Mouse (Mus musculus) embryo, embryonic 11.5 days (tissue): ENCODE data around the gene Baiap3.

Source experiments
- DNase-seq: peaks from one replicate; pipeline ENCODE4 v3.0.0-alpha.2; 2012; ENCODE audit warnings: low read depth, low spot score

Baiap3 gene

DNA sequence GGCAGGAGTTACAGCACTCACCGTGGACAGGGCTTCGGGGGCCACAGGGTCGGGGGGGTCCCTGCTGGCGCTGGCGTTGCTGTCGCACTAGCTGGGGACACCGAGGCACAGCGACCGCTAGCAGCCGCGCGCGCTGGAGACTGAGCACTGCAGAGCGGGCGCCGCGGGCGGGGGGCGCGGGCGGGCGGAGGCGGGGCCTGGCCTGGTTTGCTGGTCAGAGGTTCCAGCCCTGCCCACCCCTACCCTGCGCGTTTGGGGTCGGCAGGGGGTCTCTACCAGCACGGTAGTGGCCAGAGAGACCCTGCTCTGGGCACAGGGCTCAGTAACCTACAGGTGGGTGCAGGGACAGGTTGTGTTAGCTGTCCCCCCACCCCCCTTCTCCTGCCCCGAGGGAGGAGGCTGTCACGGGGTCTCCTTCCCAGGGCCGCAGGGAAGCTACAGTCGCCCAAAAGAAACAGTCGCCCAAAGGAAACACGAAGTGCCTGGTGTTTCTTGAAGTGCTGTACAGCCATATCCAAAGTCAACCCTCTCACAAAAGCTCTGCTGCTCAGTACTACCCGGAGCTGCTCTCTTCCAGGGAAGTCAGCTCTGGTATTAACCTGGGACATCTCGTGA lies at the start of gene Baiap3:
TSS of gene Baiap3 (minus strand) at position 225 of the 615 bp plus-strand sequence.
- no peak for DNase-seq

DNA sequence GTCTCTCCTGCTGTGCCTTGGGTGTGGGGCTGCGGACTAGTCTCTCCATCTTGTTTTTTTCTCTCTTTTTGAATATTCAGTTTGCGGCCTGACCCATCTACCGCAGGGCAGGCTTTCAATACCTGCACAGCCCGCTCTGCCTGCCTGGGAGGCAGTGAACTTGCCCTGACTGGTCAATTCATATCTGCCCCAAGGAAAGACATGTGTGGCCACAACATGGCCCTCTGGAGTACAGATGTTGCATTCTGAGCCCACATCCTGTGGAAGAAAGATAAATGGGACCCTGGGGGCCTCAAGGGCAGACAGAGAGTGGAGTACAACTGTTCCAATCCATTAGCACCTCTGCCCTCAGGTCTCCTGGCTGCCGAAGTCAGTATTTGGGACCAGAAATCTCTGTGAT lies 41.9 kb upstream of the Baiap3 start, which contains the start of gene Prss34:
TSS of gene Prss34 (plus strand) at position 301 of the 400 bp plus-strand sequence.
- DNase-seq: no peak

- no peak for DNase-seq
These were observed 37.9 kb upstream of the Baiap3 start for GRCm38 (mm10) chr17:25294111-25294510.

- DNase-seq: no peak
These were observed 37.3 kb upstream of the Baiap3 start for GRCm38 (mm10) chr17:25293495-25293894.

DNA sequence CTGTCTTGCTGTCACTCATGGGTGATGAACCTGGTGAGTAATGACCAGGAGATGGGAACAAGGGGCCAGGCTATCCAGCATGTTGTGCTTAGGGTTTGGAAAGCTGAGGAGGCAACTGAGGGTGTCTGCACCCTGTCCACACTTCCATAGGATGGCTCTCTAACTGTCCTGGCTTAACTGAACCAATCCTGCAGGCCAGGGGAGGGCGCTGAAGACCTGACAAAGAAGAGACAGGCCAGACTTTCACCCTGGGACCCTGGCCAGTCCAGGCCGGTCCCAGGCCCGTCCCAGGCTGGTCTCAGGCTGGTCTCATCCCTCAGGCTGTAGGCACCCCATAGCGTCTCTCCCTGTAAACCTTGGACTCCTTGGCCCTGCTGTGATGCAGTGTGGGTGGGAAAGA lies 34.2 kb upstream of the Baiap3 start:
- no peak for DNase-seq

GRCm38 (mm10) chr17:25288842-25289241 lies 32.7 kb upstream of the Baiap3 start:
- no peak for DNase-seq

- peak; percentile 69 for DNase-seq
These were observed 28.9 kb upstream of the Baiap3 start for GRCm38 (mm10) chr17:25285033-25285432.

GRCm38 (mm10) chr17:25282133-25282532 lies 26.0 kb upstream of the Baiap3 start:
- DNase-seq: no peak

- DNase-seq: no peak
These were observed 19.7 kb upstream of the Baiap3 start for GRCm38 (mm10) chr17:25275833-25276232.

DNA sequence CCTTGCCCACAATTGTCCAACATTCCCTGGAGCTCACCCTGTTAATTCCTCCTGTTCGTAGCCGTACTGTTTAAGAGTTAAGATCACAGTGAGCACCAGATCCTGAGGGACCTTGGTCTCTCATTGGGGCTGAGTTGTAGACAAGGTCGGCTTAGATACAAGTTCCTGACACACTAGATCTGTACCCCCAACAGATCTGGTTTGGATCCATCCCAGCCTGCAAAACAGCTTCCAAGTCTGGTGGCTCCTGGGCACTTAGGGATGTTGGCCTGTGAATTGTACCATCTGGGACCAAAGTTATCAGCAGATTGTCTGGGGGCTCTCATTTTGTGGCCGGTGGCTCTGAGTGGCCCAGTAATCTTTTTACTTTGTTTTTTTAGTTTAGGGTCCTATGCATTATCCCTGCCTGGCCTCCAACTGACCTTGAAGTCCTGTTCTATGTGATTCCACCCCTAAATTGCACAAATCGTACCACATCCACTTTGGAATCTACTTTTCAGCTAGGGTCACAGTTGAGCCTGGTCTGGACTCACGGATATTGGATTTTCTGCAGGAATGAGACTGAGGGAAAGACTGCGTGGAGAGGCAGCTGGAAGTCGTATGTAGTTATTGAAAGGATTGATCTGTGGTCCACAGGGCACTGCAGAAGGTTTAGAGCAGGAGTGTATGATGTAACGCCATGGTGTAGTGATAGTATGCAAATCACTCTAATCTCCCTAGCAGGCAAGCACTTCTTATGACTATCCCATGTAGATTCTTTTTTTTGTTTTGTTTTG lies 18.6 kb upstream of the Baiap3 start, which contains the start of gene Ube2i:
TSS of gene Ube2i (minus strand) at position 52 of the 776 bp plus-strand sequence.
- no peak for DNase-seq

DNA sequence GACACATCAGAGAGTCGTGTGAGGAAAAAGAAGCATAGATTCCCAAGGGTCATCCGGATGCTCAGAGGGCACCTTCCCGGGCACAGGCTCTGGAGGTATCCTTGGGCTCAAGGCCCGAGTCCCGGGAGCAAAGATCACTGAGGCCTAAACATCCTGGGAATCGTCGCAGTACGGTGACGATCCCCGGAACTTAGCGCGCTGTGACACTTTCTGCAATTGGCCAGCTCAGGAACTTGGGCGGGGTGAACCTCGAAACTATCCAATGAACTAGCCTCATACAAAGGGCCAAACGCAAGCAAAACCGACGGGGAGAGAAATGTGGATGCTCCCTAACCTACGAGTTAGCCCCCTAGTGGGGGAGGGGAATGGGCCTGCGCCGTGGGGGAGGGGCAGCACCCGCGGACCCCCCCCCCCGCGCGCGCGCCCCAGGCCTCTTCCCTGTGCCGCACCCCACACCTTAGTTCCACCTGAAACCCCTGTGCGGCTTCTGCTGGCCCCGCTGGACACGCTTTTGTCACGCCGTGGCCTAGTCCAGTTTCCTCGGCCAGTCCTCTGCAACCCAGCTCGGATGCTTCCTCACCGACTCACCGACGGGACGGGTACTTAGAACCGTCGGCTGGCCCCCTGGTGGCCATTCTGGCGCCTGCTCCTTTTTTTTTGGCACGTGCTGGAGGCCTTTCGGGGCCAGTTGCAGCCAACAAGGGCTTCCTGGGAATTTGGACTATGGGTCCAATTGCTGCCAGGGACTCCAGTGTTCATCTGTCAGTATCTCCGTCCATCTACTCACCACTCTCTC lies 17.7 kb upstream of the Baiap3 start:
- DNase-seq: peak; percentile 97

GRCm38 (mm10) chr17:25272951-25273705 lies 17.0 kb upstream of the Baiap3 start:
- no peak for DNase-seq

DNA sequence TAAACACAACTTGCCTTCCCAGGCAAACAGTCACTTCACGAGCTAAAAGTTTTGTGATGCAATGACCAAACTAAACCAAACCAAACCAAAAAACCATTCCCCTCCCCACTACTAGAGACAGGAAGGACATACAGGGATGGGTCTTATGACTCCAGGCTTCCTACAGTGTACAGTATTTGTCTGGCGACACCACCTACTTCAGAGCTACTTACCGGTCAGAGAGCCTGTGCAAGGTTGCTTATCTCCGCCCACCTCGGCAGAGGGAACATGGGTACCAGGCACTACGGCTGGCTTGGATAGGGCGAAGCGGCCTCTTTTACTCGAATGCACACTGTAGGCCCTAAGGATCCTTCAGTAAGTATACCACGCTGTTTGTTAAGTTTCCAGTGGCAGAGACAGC lies 16.2 kb upstream of the Baiap3 start:
- no peak for DNase-seq

DNA sequence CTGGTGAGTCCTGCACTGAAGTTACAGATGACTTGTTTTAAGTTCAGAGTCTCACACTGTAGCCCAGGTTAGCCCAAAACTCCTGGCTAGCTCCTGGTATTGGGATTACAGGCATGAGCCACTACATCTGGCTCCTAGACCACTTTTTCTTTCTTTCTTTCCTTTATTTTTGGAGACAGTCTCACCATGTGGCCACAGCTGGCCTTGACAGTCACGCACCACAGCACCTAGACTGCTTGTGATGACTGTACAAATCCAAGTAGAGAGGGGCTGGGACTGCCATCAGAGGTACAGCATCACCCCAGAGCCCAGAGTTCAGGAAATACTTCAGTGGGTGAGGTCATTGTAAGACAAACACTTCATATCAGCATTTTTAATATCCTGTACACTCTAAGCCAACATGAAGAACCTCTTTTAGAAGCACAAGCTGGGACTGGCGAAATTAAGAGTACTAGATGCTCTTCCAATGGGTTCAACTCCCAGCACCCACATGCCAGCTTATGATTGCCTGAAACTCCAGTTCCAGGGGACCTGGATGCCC lies 14.7 kb upstream of the Baiap3 start:
- DNase-seq: no peak

- no peak for DNase-seq
These were observed 8.3 kb upstream of the Baiap3 start for GRCm38 (mm10) chr17:25264453-25264852.

- DNase-seq: no peak
These were observed 1.7 kb upstream of the Baiap3 start for GRCm38 (mm10) chr17:25257804-25258261.

- DNase-seq: no peak
These were observed 1.1 kb downstream of the Baiap3 start for GRCm38 (mm10) chr17:25255110-25255509.

DNA sequence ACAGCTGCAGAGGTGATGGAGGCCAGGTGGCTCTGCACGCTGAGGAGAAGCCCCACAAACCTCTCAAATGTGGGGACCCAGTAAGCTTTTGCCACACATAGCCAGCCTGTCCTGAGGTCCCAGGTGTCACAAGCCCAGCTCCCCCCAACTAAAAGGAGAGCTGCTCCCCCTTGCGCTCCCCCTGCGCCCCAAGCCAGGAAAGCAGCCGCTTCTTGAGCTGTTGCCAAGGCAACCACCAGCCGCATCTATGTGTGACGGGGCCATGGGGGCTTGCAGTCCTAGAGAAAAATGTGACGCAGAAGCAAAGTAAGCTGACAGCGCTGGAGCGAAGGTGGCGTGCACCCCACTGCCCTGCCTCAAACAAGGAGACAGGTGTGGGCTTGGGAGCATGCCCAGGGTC lies 2.4 kb downstream of the Baiap3 start:
- no peak for DNase-seq

- no peak for DNase-seq
These were observed 3.5 kb downstream of the Baiap3 start for GRCm38 (mm10) chr17:25252643-25253042.

DNA sequence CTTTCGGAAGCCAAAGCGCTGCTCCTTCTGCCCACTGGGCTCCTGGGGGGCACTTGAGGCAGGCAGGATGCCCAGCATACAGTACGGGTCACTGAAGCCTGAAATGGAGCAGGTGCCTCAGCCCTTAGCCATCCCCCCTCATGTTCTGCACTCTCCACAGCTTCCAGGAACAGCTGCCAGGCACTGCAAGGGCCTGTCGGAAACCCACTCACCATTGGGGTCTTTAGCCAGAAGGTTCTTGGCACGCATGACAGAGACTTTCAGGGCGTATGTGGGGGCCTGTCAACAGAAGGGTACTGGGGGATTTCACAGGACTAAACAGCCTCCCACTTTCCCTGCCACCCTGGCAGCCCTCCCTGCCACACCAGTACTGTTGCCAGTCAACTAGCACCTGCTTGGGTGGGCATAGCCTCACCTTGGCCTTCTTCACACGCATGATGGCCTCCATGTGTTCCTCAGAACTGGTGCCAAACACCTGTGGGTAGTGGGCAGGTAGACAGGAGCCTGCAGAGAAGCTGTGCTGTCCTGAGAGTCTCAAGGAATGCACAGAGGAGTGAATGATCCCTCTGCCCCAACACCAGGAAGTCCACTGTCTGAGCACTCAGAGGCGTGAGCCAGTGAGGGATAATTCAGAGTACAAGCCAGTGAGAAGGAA lies 5.9 kb downstream of the Baiap3 start:
- no peak for DNase-seq
